Mouse (Mus musculus) midbrain, embryonic 14.5 days (tissue): ENCODE measurements around the gene Ctr9. TPM values are rescaled to one million over a fixed set of nuclear protein-coding genes. Genes with fewer than 3 reads are reported as not detected.
A peak's percentile ranks its signal among the peaks of the same experiment; 100 is the strongest.

Source experiments
- ATAC-seq: fragments of 200-750 bp; cut with Nextera tagmentation; 2 replicates; pipeline ENCODE4 v1.8.0; 2017; ENCODE audit warnings: moderate number of reproducible peaks, moderate library complexity; ENCODE audit not compliant: low FRiP score, low TSS enrichment
- DNase-seq: peaks from one replicate; pipeline ENCODE4 v3.0.0-alpha.2; 2015
- H3K27ac ChIP-seq: fragments of 300-500 bp; sonication (generic); replicated peaks from 2 replicates; pipeline ENCODE4 v1.5.1; 2014; ENCODE audit warnings: mild to moderate bottlenecking, low read depth, low read length, moderate library complexity
- H3K27me3 ChIP-seq: fragments of 300-500 bp; sonication (generic); 2 replicates; pipeline ENCODE4 v1.6.1; 2014; ENCODE audit warnings: low read length, control low read depth, mixed read lengths; ENCODE audit not compliant: control insufficient read depth, insufficient read depth
- H3K36me3 ChIP-seq: fragments of 300-500 bp; sonication (generic); 2 replicates; pipeline ENCODE4 v1.6.1; 2014; ENCODE audit warnings: low read length, control low read depth; ENCODE audit not compliant: control insufficient read depth, insufficient read depth
- H3K4me1 ChIP-seq: fragments of 300-500 bp; sonication (generic); 2 replicates; pipeline ENCODE4 v1.6.1; 2014; ENCODE audit warnings: mild to moderate bottlenecking, antibody characterized with exemption, low read length, control low read depth; ENCODE audit not compliant: control insufficient read depth, insufficient read depth
- H3K4me2 ChIP-seq: fragments of 300-500 bp; sonication (generic); 2 replicates; pipeline ENCODE4 v1.6.1; 2014; ENCODE audit warnings: mild to moderate bottlenecking, low read length, moderate library complexity
- H3K4me3 ChIP-seq: fragments of 300-500 bp; sonication (generic); replicated peaks from 2 replicates; pipeline ENCODE4 v1.5.1; 2014; ENCODE audit warnings: low read depth, low read length
- H3K9ac ChIP-seq: fragments of 300-500 bp; sonication (generic); replicated peaks from 2 replicates; pipeline ENCODE4 v1.6.1; 2014; ENCODE audit warnings: mild to moderate bottlenecking, low read length, moderate library complexity
- H3K9me3 ChIP-seq: fragments of 300-500 bp; sonication (generic); 2 replicates; pipeline ENCODE4 v1.6.1; 2016; ENCODE audit warnings: low read length, control low read depth, mixed read lengths; ENCODE audit not compliant: control insufficient read depth
- WGBS: fragments of 180-500 bp; shearing (Covaris S2); extraction: QIAGEN DNeasy Blood & Tissue Kit; methylation state at CpG from one replicate; pipeline ENCODE4 v1.1.7; 2014; 5-methylcytosine and 5-hydroxymethylcytosine counted together
- polyA plus RNA-seq: library from polyadenylated mRNA; unstranded; fragments of >200 nt; fragmentation: Nextera tagmentation; extraction: Ambion mirVana; gene quantifications from 2 replicates; pipeline ENCODE4 v1.2.1, GENCODE M21; 2014

The Ctr9 gene
- polyA plus RNA-seq, 1 experiment from 2014 or later = 90.4 TPM

- Histone ChIP-seq H3K27ac (no peak overlapping the region), H3K27me3 (no peaks in the 10 kb centered on the region), H3K36me3 (no peaks in the 10 kb centered on the region), H3K4me2 (no peak overlapping the region), H3K4me1 (no peaks in the 10 kb centered on the region), H3K4me3 (no peak overlapping the region), H3K9me3 (no peaks in the 10 kb centered on the region), H3K9ac (no peak overlapping the region)
- WGBS = 64% methylated on average over 5 of the region's 5 CpGs
- ATAC-seq = no peak
- DNase-seq = no peak
These were observed 38.2 kb upstream of the Ctr9 start for GRCm38 (mm10) chr7:110990356-110991220.

- WGBS = 23% methylated on average over 4 of the region's 4 CpGs
- Histone ChIP-seq H3K9me3 (no peaks in the 10 kb centered on the region), H3K4me3 (no peak overlapping the region), H3K36me3 (no peaks in the 10 kb centered on the region), H3K9ac (no peak overlapping the region), H3K4me1 (no peaks in the 10 kb centered on the region), H3K4me2 (no peak overlapping the region), H3K27me3 (no peaks in the 10 kb centered on the region), H3K27ac (no peak overlapping the region)
- DNase-seq (no peak), ATAC-seq (no peak)
These were observed 37.6 kb upstream of the Ctr9 start for GRCm38 (mm10) chr7:110991221-110991494.

GRCm38 (mm10) chr7:110998887-110999827 lies 29.6 kb upstream of the Ctr9 start:
- Histone ChIP-seq H3K9me3 (no peaks in the 10 kb centered on the region), H3K4me3 (no peak overlapping the region), H3K27me3 (no peaks in the 10 kb centered on the region), H3K27ac (no peak overlapping the region), H3K9ac (no peak overlapping the region), H3K4me2 (no peak overlapping the region), H3K4me1 (no peaks in the 10 kb centered on the region), H3K36me3 (no peaks in the 10 kb centered on the region)
- DNase-seq (no peak), ATAC-seq (no peak)
- 87% methylated on average over 15 of the region's 15 CpGs for WGBS

- DNase-seq = no peak
- Histone ChIP-seq H3K9me3 (no peaks in the 10 kb centered on the region), H3K4me3 (no peak overlapping the region), H3K4me1 (no peaks in the 10 kb centered on the region), H3K9ac (no peak overlapping the region), H3K4me2 (no peak overlapping the region), H3K27me3 (no peaks in the 10 kb centered on the region), H3K27ac (no peak overlapping the region), H3K36me3 (no peaks in the 10 kb centered on the region)
- no peak for ATAC-seq
- 80% methylated on average over 3 of the region's 3 CpGs for WGBS
These were observed 24.5 kb upstream of the Ctr9 start for GRCm38 (mm10) chr7:111004136-111004840.

- WGBS = 83% methylated on average over 7 of the region's 7 CpGs
- no peak for DNase-seq
- no peak overlapping the region for H3K4me2 ChIP-seq
- no peak overlapping the region for H3K27ac ChIP-seq
- no peak for ATAC-seq
- no peak overlapping the region for H3K4me3 ChIP-seq
- no peak overlapping the region for H3K9ac ChIP-seq
- H3K4me1 ChIP-seq = no peaks in the 10 kb centered on the region
- no peaks in the 10 kb centered on the region for H3K9me3 ChIP-seq
- H3K27me3 ChIP-seq = no peaks in the 10 kb centered on the region
- H3K36me3 ChIP-seq = no peaks in the 10 kb centered on the region
These were observed 14.6 kb upstream of the Ctr9 start for GRCm38 (mm10) chr7:111014039-111014605.

GRCm38 (mm10) chr7:111014893-111015292 lies 13.9 kb upstream of the Ctr9 start:
- Histone ChIP-seq H3K9me3 (no peaks in the 10 kb centered on the region), H3K36me3 (no peaks in the 10 kb centered on the region), H3K4me1 (no peaks in the 10 kb centered on the region), H3K27ac (no peak overlapping the region), H3K27me3 (no peaks in the 10 kb centered on the region), H3K4me2 (no peak overlapping the region), H3K9ac (no peak overlapping the region), H3K4me3 (no peak overlapping the region)
- DNase-seq = peak; percentile 94
- whole genome bisulfite sequencing = 31% methylated on average over 5 of the region's 5 CpGs
- ATAC-seq = 0 out of 2 replicates have a peak, but pooled peaks have one; percentile 37

- ATAC-seq (no peak), DNase-seq (no peak)
- H3K27me3 ChIP-seq = no peaks in the 10 kb centered on the region
- H3K4me2 ChIP-seq = no peak overlapping the region
- H3K36me3 ChIP-seq = no peaks in the 10 kb centered on the region
- H3K9ac ChIP-seq = no peak overlapping the region
- WGBS = 69% methylated on average over 5 of the region's 5 CpGs
- no peak overlapping the region for H3K27ac ChIP-seq
- no peak overlapping the region for H3K4me3 ChIP-seq
- no peaks in the 10 kb centered on the region for H3K9me3 ChIP-seq
- H3K4me1 ChIP-seq = no peaks in the 10 kb centered on the region
These were observed 13.0 kb upstream of the Ctr9 start for GRCm38 (mm10) chr7:111015731-111016130.

- H3K36me3 ChIP-seq = no peaks in the 10 kb centered on the region
- H3K9ac ChIP-seq = no peak overlapping the region
- no peak overlapping the region for H3K4me2 ChIP-seq
- H3K9me3 ChIP-seq = no peaks in the 10 kb centered on the region
- 85% methylated on average over 3 of the region's 3 CpGs for whole genome bisulfite sequencing
- no peaks in the 10 kb centered on the region for H3K4me1 ChIP-seq
- H3K27me3 ChIP-seq = no peaks in the 10 kb centered on the region
- no peak overlapping the region for H3K4me3 ChIP-seq
- no peak overlapping the region for H3K27ac ChIP-seq
- ATAC-seq = no peak
- no peak for DNase-seq
These were observed 11.8 kb upstream of the Ctr9 start for GRCm38 (mm10) chr7:111016921-111017320.
